Mouse (Mus musculus): ENCODE measurements around the gene Snupn.

GRCm38 (mm10) chr9:56926387-56926786 lies 24.3 kb upstream of the Snupn start:
- no peak for TF ChIP-seq CTCF (IDR thresholded peaks at IDR 0.05; ENCODE audit: low read depth, low read length)
- TF ChIP-seq POLR2A (IDR thresholded peaks at IDR 0.05; ENCODE audit: borderline replicate concordance, low read depth, low read length), result no peak

Measured in bone marrow macrophage, adult 2 months (primary cell).